Comparison of ENCODE assay signal across 8 mouse cellular contexts in genomic region chr8:3450670-3451069, GRCm38 (mm10). TPM values are rescaled to one million over a fixed set of nuclear protein-coding genes. Genes with fewer than 3 reads are reported as not detected.
DNase-seq lines count a peak whose midpoint lies in the region; ATAC-seq lines count a peak whose summit lies in the region.

No protein-coding gene starts in this region.

- H3K36me3 ChIP-seq in liver, embryonic 11.5 days (ENCODE audit: control insufficient read depth, insufficient read depth, low read length) = peaks cover 29% of the 10 kb centered on the region

- WGBS in liver, embryonic 11.5 days = 35% methylated on average over 5 of the region's 5 CpGs

- H3K4me2 ChIP-seq in liver, embryonic 11.5 days = no peak overlapping the region

- no peaks in the 10 kb centered on the region for H3K9me3 ChIP-seq in liver, embryonic 11.5 days (ENCODE audit: control insufficient read depth, low read length)

- no peak overlapping the region for H3K9ac ChIP-seq in liver, embryonic 11.5 days (ENCODE audit: low read depth, low read length)

- H3K27ac ChIP-seq in liver, embryonic 11.5 days (ENCODE audit: low read depth, low read length) = no peak overlapping the region

- peak; percentile 74; the same call in 1 of the 2 replicates for ATAC-seq in frontal cortex, adult (ENCODE audit: low TSS enrichment)
- ATAC-seq in liver, embryonic 11.5 days (replicated peaks; ENCODE audit: low FRiP score) = peak; percentile 71

- DNase-seq in frontal cortex, postnatal 25 days (ENCODE audit: low spot score in 2 of 2) = no peak
- DNase-seq in urinary bladder, adult 18-20 months (ENCODE audit: low spot score in 2 of 2) = peak; percentile 31 to 39
- no peak for DNase-seq in urinary bladder, postnatal 10 days (ENCODE audit: low spot score)
- peak; percentile 64 to 70 for DNase-seq in cerebellum, postnatal 36 days
- DNase-seq in heart, postnatal 4 days = peak; percentile 69
- DNase-seq in liver, embryonic 11.5 days (ENCODE audit: low spot score) = no peak
- peak; percentile 60 for DNase-seq in neural tube, embryonic 10.5 days (ENCODE audit: extremely low spot score, low spot score)

- no peaks in the 10 kb centered on the region for H3K4me1 ChIP-seq in liver, embryonic 11.5 days (replicated peaks; ENCODE audit: control insufficient read depth, insufficient read depth, low read length)

- H3K4me3 ChIP-seq in liver, embryonic 11.5 days (ENCODE audit: low read depth, low read length) = no peak overlapping the region

- H3K27me3 ChIP-seq in liver, embryonic 11.5 days (replicated peaks; ENCODE audit: control insufficient read depth, insufficient read depth, low read length) = no peaks in the 10 kb centered on the region

RNA-seq across cellular contexts. Expression of gene Pex11g, which starts 16.8 kb away (rescaled TPM):
- 1 to 10 TPM; 4.1 to 4.5 TPM for total RNA-seq in heart, postnatal 4 days (2021)
- polyA plus RNA-seq in liver, embryonic 11.5 days (2014; fragmentation: Nextera tagmentation; extraction: Ambion mirVana) = 3.4 and 4.3 TPM in 2 replicates

RNA-seq across cellular contexts. Expression of gene Tex45, which starts 20.0 kb away (rescaled TPM):
- under 1 TPM in 1 of 2 experiments, not detected in 1; 0.32 TPM for total RNA-seq in heart, postnatal 4 days (2021)
- not detected in 2 replicates for polyA plus RNA-seq in liver, embryonic 11.5 days (2014; fragmentation: Nextera tagmentation; extraction: Ambion mirVana)

RNA-seq across cellular contexts. Expression of gene Zfp358, which starts 42.3 kb away (rescaled TPM):
- total RNA-seq in heart, postnatal 4 days (2021) = 10 to 100 TPM; 24.6 to 26.1 TPM
- polyA plus RNA-seq in liver, embryonic 11.5 days (2014; fragmentation: Nextera tagmentation; extraction: Ambion mirVana) = 8.7 and 8.9 TPM in 2 replicates

RNA-seq across cellular contexts. Expression of gene Mcoln1, which starts 49.6 kb away (rescaled TPM):
- total RNA-seq in heart, postnatal 4 days (2021) = 10 to 100 TPM; 26.4 to 29.0 TPM
- 36.2 and 39.8 TPM in 2 replicates for polyA plus RNA-seq in liver, embryonic 11.5 days (2014; fragmentation: Nextera tagmentation; extraction: Ambion mirVana)

RNA-seq across cellular contexts. Expression of gene Arhgef18, which starts 57.9 kb away (rescaled TPM):
- 10 to 100 TPM; 17.3 to 19.8 TPM for total RNA-seq in heart, postnatal 4 days (2021)
- polyA plus RNA-seq in liver, embryonic 11.5 days (2014; fragmentation: Nextera tagmentation; extraction: Ambion mirVana) = 5.2 and 6.4 TPM in 2 replicates

Comparison
In these comparisons a context has a peak if more than half of its experiments do, and no peak if none do; other contexts are left out.
1. DNase-seq: peak in urinary bladder, adult 18-20 months (2 of 2), cerebellum, postnatal 36 days (2 of 2), heart, postnatal 4 days (single experiment) and neural tube, embryonic 10.5 days (single experiment); none in frontal cortex, postnatal 25 days (0 of 2), urinary bladder, postnatal 10 days (single experiment) and liver, embryonic 11.5 days (single experiment).